Mouse (Mus musculus) mouse embryonic stem cell (cell line): ENCODE measurements around the gene Wipf1.
"Not testable (repeated sequence)": the region's sequence is repeated elsewhere in the genome, so short reads cannot be mapped to it uniquely, and the experiment has no call there.

Source experiments
- in situ Hi-C, 2 experiments: fragments of 300-500 bp; cut with MboI; formaldehyde crosslinking; loops; 1 replicate in 1 of 2; 3 replicates in 1 of 2; pipeline ENCODE4 v1.14.3; 2019 to 2020; ENCODE audit warnings: low sequenced_read_pairs in 2 of 2, low pct_unique_long_range_greater_than_20kb in 1 of 2, mixed read lengths in 1 of 2; ENCODE audit not compliant: unreplicated experiment in 1 of 2

Wipf1 gene

DNA sequence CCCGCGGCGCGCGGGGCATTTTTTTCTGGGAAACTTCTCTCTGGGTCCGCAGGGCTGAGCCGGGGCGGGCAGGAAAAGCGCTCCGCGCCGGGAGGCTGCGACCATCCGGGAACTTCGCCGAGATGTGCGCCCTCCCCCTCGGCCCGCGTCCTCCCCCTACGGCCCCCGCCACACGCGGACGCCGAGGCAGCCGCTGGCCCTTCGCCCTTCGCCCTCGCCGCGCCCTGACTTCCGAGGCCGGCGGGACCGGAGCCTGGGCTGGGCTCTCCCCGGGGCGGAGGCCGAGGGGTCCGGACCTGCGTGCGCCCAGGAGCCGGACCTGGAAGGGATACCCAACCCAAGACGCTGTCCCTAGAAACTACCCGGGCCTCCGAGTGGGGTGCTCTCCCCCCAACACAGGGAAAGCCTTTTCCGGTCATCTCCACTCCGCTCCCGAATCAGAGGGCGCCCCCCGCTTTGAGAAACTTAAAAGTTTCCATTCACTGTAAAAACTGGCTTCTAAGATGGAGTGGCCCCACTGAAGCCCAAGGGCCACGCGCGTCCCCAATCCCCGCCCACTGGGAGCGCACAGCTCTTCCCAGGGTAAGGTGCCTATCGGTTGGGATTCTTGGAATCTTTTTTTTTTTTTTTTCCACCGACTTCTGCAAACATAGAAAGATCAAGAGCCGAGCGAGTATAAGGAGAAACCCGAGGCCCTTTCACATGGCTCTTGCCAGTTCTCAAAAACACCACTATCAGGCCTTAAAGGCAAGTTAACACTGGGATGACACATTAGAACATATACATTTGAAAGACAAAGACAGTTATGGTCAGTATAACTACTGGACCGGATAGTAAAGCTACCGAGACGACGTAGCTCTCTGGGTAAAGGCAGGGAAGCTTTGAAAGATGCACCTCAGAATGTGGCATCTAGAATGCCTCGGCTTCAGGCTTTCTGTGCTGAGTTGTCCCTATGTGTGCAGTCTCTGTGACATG, at the start of gene Wipf1:
Gene Wipf1, minus strand, starts transcription at position 379 of the 975 bp plus-strand sequence.
- in situ Hi-C loops: no loop called here

DNA sequence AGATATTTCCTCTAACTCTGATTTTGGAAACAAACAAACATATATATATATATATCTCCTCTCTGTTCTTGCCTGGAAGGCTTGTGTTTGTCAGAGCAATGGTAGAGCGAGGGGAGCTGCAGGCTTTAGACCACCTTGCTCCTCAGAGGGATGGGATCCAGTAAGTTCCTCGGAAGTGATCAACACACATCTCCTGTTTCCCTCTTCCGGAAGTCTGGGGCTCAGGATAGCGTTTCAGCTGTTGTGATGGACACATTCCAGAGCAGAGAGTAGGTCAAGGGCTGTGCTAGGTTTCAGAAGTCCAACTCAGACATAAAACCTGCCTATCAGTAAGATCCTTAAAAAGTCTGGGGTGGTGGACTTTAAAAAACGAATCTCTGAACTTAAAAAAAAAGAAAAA, 49.6 kb upstream of the Wipf1 start:
- in situ Hi-C loops: loop anchor here in 1 of 2 experiments (25.0 kb wide), 1 partner anchor 233 kb away; no protein-coding TSS in a partner anchor

DNA sequence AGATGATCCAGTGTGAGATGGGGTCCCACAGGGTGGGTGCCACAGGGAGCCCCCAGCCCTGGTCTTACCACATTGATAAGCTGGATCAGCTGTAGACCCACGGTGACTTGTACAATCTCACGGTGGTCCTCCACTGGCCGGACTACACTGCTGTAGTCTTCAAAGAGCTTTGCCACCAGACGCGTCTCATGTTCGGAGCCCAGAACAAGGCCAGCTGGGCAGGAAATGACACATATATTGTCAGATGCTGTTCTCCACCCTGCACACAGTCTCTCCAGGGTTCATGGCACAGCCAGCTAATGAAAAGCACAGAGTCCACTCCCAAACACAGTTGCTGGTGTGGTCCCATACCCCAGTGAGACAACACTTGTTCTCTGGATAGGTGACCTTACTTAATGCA, 44.9 kb upstream of the Wipf1 start:
- in situ Hi-C loops: no loop called here

DNA sequence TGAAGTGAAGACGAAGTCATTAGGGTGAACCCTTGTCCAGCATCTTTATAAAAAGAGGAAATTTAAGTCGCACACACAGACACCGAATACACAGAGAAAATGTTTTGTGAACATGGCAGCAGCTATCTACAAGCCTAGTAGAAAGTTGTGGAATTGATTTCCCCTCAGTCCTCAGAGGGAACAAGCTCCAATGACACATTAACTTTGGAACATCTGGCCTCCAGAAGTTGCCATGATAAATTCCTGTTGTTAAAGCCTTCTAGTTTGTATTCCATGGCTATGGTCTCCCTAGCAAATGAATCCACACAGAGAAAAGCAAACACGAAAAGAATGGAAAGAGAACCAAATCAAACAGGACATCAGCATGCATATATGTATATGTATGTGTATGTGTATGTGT, 44.0 kb upstream of the Wipf1 start:
- in situ Hi-C loops: no loop called here

DNA sequence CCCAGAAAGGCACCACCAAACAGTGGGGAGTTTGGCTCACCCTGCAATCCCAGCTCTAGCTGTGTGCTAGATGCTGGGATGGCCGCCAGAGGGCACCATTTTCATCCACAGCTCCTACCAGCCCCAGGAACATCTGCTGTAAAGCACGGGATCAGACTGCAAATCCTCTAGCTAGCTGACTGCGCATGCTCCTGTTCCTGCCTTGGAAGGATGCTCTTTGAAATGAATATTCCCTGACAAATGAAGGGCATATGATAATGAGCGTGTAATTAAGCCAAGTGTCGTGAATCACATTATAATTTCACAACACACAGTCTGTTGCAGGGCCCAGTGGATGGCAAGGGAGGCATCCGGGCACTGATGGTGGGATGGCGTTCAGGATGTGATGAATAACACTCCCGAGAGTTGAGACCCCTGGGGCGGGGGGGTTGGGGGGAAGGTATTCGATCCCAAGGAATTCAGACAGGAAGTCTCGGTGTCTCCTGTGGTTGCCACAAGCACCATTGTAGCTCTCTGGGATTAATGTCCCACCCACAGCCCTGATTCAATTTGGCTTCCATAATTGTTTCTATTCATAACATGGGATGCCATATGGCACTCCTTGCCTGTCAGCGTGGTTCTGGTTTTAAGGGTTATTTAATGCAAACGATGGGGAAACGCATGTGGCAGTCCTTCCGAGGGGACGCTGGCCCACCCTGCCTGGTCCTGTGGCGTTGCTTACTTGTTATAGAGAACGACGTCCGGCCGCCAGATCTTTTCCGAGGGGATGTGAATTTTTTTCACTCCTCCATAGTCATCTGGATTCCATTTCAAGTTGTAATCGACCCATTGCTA, 43.2 kb upstream of the Wipf1 start:
- in situ Hi-C loops: no loop called here

DNA sequence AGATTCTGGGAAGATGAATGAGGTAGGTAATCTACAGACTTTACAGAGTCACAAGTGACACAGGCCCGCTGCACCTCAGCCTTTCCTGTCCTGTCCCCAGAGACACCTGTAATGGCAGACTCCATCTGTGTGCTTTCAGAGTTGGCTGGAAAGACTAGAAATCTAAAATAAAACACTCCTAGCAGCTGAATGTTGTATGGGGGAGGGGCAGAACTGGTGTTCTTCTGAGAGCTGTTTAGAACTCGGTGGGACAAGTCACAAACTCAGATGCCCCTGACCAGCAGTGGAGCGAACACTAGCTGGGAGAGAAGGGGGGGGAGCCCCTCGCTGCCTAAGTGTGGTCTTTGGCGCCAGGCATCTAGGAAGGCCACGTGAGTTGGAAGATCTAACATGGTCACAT, 42.4 kb upstream of the Wipf1 start:
- in situ Hi-C loops: no loop called here

DNA sequence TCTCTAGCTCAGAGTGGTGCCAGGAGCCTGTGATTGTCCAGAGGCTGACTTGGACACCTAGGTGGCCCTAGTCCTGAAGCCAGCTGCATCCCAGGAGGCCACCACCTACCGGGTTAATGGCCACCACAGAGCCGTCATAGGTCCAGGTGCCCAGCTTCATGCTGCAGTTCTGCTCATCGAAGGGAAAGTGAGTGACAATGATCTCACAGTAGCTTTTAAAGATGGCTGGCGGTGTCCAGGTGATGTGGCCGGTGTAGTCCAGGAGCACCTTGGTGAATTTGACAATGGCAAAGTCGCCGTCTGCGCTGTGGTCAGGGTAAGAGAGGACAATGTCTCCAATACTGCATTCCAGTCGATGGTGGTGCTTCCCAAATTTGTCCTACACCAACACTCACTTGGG, 41.8 kb upstream of the Wipf1 start:
- in situ Hi-C loops: no loop called here

DNA sequence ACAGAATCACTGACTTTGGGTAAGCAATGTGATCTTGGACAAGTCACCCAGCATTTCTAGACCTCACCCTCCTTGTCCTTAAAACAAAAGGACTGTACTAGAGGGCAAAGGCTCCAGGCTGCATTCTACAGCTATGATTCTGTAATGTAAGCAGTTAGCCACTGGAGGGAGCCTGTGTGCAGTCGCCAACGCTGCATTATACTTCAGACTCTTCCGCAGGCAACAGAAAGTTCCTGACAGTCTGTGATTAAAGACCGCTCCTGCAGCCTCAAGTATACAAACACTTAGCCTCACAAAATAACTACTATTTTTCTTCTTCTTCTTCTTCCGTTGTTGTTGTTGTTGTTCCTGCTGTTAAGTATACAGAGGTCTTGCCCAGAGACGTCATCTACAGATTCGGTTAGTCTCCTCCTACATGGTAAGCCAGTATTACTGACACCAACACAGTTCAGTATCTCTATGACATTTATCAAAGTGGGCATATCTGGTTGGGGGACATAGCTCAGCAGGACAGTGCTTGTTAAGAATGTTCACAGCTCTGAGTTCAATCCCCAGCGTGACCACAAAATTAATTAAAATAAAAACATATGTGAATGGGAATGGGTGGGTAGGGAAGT, 37.6 kb upstream of the Wipf1 start:
- in situ Hi-C loops: loop anchor here (10.0 kb wide), 2 partner anchors 238 to 1108 kb away; partner anchors contain the start of genes Hoxd11 (in 1 of the 2) and Hoxd12 (in 1 of the 2)

DNA sequence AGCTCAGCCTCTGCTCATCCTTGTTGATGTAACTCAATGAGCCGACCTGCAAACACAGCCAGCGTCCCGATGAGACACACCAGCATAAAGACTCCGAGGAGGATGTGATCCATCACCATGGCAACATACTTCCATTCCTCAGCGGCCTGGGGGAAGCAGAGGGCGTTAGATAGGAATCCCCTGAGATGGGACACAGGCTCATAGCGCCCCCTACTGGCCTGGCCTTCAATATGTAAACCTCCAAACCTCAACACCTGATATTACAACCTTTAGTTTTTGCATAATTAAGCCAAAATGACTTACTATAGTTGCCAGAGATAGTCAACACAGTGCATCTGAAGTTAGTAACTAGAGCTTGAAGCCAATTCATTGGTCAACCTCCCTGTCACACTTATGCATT, 36.6 kb upstream of the Wipf1 start:
- in situ Hi-C loops: loop anchor here (10.0 kb wide), 2 partner anchors 239 to 1109 kb away; partner anchors contain the start of genes Hoxd11 (in 1 of the 2) and Hoxd12 (in 1 of the 2)

DNA sequence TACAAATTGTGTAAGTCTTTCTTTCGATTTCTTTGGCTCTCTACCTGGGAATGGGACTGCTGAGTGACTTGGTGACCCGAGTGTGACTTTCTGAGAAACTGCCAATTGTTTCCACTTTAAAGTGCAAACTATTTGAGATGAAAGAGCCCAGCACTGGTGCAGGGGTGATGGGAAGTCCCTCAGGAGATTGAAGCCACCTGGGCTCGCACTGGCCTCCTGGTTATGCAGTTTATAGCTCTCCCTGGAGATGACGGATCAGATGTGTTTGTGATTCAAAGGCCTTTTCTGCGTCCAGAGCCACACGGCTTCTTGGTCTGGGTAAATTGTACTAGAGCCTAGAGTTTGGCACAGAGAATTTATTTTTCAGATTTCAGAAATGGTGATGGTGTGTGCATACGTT, 34.2 kb upstream of the Wipf1 start:
- in situ Hi-C loops: loop anchor here (10.0 kb wide), 2 partner anchors 241 to 1111 kb away; partner anchors contain the start of genes Hoxd11 (in 1 of the 2) and Hoxd12 (in 1 of the 2)

DNA sequence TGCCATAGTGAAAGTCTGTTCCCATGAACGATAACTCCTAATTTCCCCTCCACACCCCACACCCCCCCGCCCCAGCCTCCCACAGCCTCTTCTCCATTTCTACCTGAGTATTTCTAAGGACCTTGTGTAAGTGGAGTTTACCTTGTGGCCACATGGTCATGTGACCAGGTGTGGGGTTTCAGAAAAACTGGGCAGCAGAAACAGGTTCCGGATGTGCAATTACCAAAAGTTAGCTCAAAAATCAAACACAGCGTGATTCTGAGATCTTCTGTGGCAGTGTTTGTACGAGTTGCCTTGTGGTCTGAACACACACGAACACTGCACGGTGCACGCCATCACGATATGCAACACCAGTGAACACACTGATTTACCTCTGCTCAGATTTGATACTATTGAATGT, 33.1 kb upstream of the Wipf1 start:
- in situ Hi-C loops: loop anchor here (10.0 kb wide), 2 partner anchors 242 to 1112 kb away; partner anchors contain the start of genes Hoxd11 (in 1 of the 2) and Hoxd12 (in 1 of the 2)

DNA sequence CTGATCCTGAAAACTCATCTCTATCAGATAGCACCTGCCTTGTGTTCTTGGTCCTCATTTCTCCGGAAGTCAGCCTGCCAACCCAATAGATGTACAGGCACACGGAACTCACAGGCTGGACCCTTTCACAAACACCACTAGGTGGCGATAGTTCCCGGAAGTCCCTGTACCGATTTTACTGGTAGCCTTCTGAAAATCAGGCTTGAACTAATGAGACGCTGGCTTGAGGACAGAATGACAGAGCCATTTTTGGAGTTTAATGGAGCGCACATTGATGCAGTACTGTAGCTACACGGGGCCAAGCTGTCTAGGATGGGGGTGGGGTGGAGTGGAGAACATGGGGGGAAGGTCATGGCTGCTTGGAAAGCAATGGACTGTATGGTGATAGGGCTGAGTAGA, 32.1 kb upstream of the Wipf1 start:
- in situ Hi-C loops: loop anchor here (10.0 kb wide), 2 partner anchors 243 to 1113 kb away; partner anchors contain the start of genes Hoxd11 (in 1 of the 2) and Hoxd12 (in 1 of the 2)

DNA sequence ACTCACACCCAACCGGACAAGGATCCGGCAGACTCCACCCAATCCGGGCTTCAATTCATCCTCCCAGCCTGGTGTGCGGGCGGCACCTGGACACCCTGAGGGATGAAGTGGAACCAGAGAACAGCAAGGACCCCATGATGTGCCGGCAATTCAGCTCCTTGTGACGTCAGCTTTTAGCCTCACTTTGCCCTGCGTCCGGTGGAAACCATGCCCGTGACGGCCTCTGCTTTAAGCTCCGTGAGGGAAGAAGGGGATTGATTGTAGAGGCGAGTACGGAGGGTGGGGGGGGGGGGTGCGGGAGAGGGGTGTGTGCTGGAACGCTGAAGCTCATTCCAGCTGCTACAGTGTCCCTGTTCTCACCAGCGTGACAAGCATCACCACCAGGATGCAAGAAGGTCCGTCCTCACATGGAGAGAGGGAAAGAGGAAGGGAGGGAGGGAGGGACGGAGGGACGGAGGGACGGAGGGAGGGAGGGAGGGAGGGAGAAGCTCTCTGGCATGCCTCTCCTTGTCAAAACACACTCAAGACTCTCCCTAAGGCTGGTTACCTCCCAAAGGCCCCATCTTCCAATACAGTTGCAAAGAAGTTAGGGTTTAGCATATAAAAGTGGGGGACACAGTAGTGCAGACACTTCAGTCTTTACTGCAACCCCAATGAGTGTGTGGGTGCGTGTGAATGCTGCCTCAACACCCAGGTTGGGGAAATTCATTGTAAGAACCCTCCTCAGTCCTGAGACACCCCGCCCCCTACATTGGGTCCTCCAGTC, 31.5 kb upstream of the Wipf1 start:
- in situ Hi-C loops: loop anchor here (10.0 kb wide), 2 partner anchors 244 to 1114 kb away; partner anchors contain the start of genes Hoxd11 (in 1 of the 2) and Hoxd12 (in 1 of the 2)

DNA sequence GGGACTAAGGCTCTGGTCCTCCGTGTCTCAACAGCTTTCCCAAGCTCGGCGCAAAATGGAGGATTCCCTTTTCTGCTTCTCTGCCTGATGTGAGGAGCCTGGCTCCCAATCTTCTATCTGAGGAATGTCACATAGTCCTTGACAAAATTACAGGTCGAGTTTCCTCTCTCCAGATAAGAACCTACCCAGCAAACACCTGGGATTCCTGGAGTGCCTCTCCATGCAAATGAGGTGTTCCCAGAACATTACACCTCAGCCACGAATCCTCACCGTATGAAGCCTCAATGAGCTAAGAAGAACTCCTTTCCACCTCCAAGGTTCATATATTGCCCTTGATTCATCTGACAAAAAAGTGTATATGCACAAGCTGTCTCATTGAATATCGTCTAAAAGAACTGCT, 30.9 kb upstream of the Wipf1 start:
- in situ Hi-C loops: loop anchor here (10.0 kb wide), 2 partner anchors 244 to 1114 kb away; partner anchors contain the start of genes Hoxd11 (in 1 of the 2) and Hoxd12 (in 1 of the 2)

DNA sequence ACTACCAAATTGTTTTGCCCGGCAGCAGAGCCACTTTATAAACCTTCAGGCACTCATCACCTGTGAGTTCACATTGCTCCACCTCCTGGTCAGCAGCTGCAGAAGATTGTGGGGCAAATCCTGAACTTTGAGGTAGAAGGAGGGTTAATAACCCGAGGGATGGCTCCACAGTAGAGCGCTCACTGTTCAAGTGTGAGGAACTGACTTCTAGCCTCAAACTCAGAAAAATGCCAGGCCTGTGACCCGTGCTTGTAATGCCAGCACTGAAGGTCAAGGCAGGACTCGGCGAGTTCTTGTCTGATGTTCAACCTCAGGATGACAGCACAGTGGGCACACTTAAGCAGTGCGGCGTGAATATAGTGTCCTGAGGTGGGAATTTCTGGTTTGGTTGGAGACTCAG, 28.4 kb upstream of the Wipf1 start:
- in situ Hi-C loops: no loop called here

DNA sequence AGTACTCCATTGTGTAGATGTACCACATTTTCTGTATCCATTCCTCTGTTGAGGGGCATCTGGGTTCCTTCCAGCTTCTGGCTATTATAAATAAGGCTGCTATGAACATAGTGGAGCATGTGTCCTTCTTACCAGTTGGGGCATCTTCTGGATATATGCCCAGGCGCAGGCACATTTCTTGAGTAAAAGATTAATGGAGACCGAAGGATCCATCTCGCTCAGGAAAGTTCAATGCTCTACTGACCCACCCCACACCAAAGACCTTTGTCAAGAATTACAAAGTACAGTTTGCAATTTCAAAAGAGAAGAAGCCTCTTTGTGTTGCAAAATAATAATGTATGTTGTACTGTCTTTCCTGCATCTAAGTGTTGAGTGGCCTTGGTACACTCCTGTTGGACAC, 27.5 kb upstream of the Wipf1 start:
- in situ Hi-C loops: not testable (repeated sequence)

DNA sequence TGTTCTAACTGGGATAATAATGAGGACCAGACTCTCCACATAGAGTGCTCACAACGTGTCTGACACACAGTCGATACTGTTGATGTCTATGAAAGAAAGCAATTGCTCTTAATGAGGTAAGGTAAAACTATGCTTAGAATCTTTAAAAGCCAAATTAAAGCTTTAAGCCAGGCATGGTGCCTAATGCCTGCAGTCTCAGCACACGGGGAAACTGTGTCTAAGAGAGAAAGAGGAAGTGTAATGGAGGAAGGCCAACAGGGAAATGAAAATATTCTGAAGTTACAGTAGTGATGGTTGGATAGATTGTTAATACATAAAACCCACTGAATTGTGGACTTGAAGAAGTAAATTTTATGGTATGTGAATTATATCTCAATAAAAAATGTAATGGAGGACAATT, 24.9 kb upstream of the Wipf1 start:
- in situ Hi-C loops: no loop called here
